Mouse (Mus musculus): ENCODE data around the gene Fhad1. TPM values are rescaled to one million over a fixed set of nuclear protein-coding genes. Genes with fewer than 3 reads are reported as not detected.

Gene Fhad1
- total RNA-seq, 2 experiments from 2014 or later = 0.83 TPM; not detected in 1

DNA sequence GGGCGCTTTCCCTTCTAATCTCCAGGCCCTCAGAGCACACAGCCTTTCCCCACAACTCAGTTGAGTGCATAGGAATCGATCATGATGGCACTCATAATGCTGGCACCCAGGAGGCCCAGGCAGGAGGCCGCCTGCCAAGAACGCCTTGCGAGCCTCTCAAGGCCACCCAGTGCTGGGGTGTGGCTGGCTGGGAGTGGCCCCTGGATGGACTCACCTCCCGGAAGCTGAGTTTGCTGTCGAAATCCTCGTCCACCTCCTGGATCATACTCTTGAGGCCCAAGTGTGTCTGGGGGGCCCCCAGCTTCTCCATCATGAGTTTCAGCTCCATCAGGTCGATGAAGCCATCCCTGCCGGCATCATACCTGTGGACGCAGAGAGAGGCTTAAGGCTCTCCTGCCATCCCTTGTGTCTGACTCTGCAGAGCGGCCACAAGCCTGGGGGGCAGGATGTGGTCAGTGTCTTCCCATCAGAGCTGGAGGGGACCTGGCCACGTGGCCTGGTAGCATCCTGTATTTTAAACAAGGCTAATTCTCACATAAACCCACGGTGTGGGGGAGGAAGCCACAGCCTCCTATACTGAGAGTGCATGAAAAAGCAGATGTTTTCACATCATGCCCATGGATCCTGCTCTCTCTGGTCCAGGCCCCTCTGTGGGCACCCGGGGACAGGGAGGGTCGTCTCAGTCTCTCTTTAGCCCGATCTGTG, 153.1 kb downstream of the Fhad1 start:
- DNase-seq = no peak

- no peak for DNase-seq
Observed at GRCm38 (mm10) chr4:141860246-141860841, 154.5 kb downstream of the Fhad1 start.

DNA sequence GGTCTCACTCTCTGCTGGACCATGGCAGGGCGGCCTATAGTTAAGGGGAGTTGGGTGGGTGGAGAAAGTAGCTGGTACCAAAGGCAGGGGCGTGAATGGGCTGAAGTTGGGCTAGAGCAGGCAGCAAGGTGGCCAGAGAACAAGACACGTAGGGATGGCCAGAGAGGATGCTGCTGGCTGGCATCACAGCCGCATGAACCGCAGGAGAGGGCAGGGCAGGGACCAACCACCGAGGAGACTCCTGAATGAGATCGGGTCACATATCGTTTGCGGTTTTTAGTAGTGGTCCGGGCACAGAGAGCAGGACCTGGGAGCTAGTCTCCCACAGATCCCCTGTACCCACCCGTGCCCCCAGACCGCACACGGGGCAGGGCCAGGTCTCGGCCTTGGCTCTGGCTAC, 155.5 kb downstream of the Fhad1 start:
- no peak for DNase-seq

- peak; percentile 53 for DNase-seq
Observed at GRCm38 (mm10) chr4:141858501-141858900, 156.4 kb downstream of the Fhad1 start.

- peak; percentile 66 for DNase-seq
Observed at GRCm38 (mm10) chr4:141857422-141857930, 157.4 kb downstream of the Fhad1 start.

GRCm38 (mm10) chr4:141853437-141853836, 161.4 kb downstream of the Fhad1 start:
- DNase-seq = no peak

DNA sequence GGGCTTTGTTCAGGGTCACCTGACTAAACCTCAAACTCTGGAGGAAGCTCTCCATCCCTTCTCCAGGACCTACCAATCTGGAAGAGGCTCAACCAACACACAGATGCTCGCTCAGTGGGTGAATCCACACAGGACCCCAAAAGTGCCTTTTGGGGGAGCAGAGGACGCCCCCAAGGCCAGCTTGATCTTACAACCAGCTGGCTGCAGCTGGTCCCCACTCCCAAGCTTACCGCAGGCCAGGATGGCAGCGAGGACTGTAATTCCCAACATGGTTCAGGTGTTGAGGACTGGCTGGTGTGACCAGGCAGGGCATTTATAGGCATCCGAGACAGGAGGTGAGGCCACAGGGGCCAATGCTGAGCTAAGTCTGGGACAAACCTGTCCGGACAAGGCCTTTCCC, 168.9 kb downstream of the Fhad1 start, which contains the start of gene Ctrc:
Ctrc (minus strand) TSS at position 361 of the 400 bp plus-strand sequence.
- DNase-seq = no peak

Other genes starting within 250 kb of the Fhad1 start
- gene Dnajc16, start 224.2 kb downstream of the Fhad1 start, total RNA-seq (2021) = 10 to 100 TPM; 10.1 to 12.0 TPM
- gene Casp9, start 221.5 kb downstream of the Fhad1 start, total RNA-seq (2021) = 1 to 10 TPM; 2.0 TPM
- not detected for gene Cela2a, start 188.9 kb downstream of the Fhad1 start, total RNA-seq (2021)
- not detected for gene Ctrc, start 168.7 kb downstream of the Fhad1 start, total RNA-seq (2021)
- gene Efhd2, start 140.2 kb downstream of the Fhad1 start, total RNA-seq (2021) = 1 to 10 TPM; 5.6 to 8.7 TPM
- 1 to 10 TPM in 1 of 2 experiments, under 1 TPM in 1; 0.61 to 1.2 TPM for gene Tmem51, start 69.2 kb upstream of the Fhad1 start, total RNA-seq (2021)
- 1 to 10 TPM; 1.9 to 2.5 TPM for gene Kazn, start 224.3 kb upstream of the Fhad1 start, total RNA-seq (2021)

Measured in gastrocnemius, postnatal 25 days (tissue).